Mouse (Mus musculus): ENCODE data around the gene Ddx46.

- TF ChIP-seq CTCF (IDR thresholded peaks at IDR 0.05; ENCODE audit: low read depth, low read length) = no peak
- no peak for TF ChIP-seq POLR2AphosphoS5 (IDR thresholded peaks at IDR 0.05; ENCODE audit: insufficient replicate concordance, low read depth, low read length)
Measured at GRCm38 (mm10) chr13:55677364-55677763, 42.5 kb downstream of the Ddx46 start.

Data from G1E (cell line).